Mouse (Mus musculus): Measurements from ENCODE around the gene Prc1. TPM values are rescaled to one million over a fixed set of nuclear protein-coding genes. Genes with fewer than 3 reads are reported as not detected.

Gene Prc1
- polyA plus RNA-seq, 2 experiments = 76.5 to 131 TPM

DNA sequence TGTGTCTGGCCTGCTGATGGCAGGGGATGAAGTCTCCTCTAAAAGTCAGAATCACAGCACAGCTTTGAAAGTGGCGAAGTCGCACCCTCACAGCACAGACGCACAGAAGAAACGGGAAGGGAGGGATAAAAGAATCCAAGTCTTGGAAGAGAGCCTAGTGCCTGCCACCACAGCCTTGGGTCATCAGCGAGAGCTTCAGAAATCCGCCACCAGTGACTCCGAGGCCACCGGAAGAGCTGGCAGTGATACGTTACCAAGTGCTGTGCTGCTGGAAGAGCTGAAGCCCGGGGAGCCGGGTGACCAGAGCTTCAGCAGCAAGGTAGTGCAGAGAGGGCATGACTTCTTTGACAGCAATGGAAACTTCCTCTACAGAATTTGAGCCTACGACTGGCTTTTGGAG lies 29.6 kb upstream of the Prc1 start:
- no peak overlapping the region for H3K4me3 ChIP-seq (ENCODE audit: insufficient read depth in 1 of 2, low read depth in 2 of 2, low read length in 2 of 2)
- 89% methylated on average over 12 of the region's 12 CpGs for WGBS (ENCODE audit: insufficient replicate concordance)
- no peak for ATAC-seq (ENCODE audit: insufficient read depth)
- H3K36me3 ChIP-seq (replicated peaks; ENCODE audit: control insufficient read depth, insufficient read depth, low read depth) = peaks cover 27% of the 10 kb centered on the region
- H3K27ac ChIP-seq = no peak overlapping the region
- H3K4me2 ChIP-seq (ENCODE audit: low read depth) = no peak overlapping the region
- H3K27me3 ChIP-seq (ENCODE audit: control insufficient read depth, insufficient read depth, low read length) = no peaks in the 10 kb centered on the region
- H3K9me3 ChIP-seq (ENCODE audit: control insufficient read depth, low read length) = no peaks in the 10 kb centered on the region
- peaks cover 13 to 15% of the 10 kb centered on the region in 2 experiments for H3K4me1 ChIP-seq (replicated peaks; ENCODE audit: control insufficient read depth in 2 of 2, insufficient read depth in 2 of 2, low read length in 1 of 2)
- H3K9ac ChIP-seq (replicated peaks) = no peak overlapping the region
- DNase-seq (ENCODE audit: low read depth in 3 of 3, low spot score in 3 of 3) = no peak
- no peak for TF ChIP-seq EP300 (IDR thresholded peaks at IDR 0.05; ENCODE audit: low read depth)
- TF ChIP-seq CTCF (IDR thresholded peaks at IDR 0.05; ENCODE audit: low read depth) = no peak

DNA sequence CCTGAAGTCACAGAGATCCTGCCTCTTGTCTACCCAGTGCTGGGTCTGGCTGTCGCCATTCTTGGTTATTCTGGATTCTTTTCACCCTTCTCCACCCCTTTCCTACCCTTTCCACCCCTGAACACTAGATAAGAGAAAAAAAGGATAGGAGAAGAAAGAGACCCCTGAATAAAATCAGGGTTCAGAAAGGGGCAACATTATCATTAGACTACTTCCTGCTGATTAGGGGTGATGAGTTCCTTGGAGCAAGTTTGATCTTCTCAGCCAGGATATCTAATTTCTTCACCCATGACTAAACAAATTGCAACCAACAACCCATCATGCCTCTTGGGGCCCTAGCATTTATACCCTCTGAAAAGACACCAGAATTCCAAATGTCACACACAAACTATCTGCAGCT lies 26.5 kb upstream of the Prc1 start:
- TF ChIP-seq CTCF (IDR thresholded peaks at IDR 0.05; ENCODE audit: low read depth) (no peak), EP300 (IDR thresholded peaks at IDR 0.05; ENCODE audit: low read depth) (no peak)
- no peak for DNase-seq (ENCODE audit: low read depth in 3 of 3, low spot score in 3 of 3)
- H3K9me3 ChIP-seq (ENCODE audit: control insufficient read depth, low read length) = no peaks in the 10 kb centered on the region
- H3K4me3 ChIP-seq (ENCODE audit: insufficient read depth in 1 of 2, low read depth in 2 of 2, low read length in 2 of 2) = no peak overlapping the region
- no peak overlapping the region for H3K9ac ChIP-seq (replicated peaks)
- 50% methylated on average over 1 of the region's 1 CpGs for WGBS (ENCODE audit: insufficient replicate concordance)
- ATAC-seq (ENCODE audit: insufficient read depth) = no peak
- H3K27me3 ChIP-seq (ENCODE audit: control insufficient read depth, insufficient read depth, low read length) = no peaks in the 10 kb centered on the region
- H3K27ac ChIP-seq = no peak overlapping the region
- H3K36me3 ChIP-seq (replicated peaks; ENCODE audit: control insufficient read depth, insufficient read depth, low read depth) = peaks cover 27% of the 10 kb centered on the region
- H3K4me1 ChIP-seq (replicated peaks; ENCODE audit: control insufficient read depth in 2 of 2, insufficient read depth in 2 of 2, low read length in 1 of 2) = peaks cover 10 to 13% of the 10 kb centered on the region in 2 experiments
- no peak overlapping the region for H3K4me2 ChIP-seq (ENCODE audit: low read depth)

DNA sequence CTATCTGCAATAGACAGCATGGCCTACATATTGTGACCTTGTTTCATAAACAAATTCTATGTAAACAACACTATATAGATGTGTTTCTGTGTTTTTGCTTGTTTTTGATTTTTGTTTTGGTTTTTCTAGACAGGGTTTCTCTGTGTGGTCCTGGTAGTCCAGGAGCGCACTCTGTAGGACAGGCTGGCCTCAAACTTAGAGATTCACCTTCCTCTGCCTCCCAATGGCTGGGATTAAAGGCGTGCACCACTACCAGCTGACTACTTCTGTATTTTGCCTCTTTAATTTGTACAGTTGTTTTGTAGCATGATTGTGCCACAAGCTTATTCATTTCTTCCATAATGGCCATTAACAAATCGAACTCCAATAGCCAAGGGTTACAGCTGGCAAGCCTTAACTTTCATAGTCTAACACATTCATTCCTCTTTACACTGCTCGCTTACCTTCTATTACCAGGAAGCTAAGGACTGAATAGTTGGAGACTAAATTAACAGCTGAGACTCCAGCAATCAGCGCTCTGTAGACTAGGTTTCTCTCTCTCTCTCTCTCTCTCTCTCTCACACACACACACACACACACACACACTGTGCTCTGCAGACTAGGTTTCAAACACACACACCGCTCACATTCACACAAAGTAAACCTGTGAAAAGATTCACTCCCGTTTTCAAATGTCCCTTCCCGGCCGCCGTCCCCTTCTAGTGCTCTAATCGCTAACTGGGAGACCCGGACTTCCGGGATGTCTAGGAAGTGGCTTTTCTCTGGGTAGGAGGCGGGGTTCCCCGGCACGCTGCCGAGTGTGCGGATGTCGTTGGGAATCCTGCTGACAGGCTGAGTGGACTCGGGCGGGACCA lies 25.1 kb upstream of the Prc1 start, which contains the start of gene Vps33b:
TSS of gene Vps33b (plus strand) at position 753 of the 854 bp plus-strand sequence.
- WGBS (ENCODE audit: insufficient replicate concordance) = 3% methylated on average over 21 of the region's 21 CpGs
- TF ChIP-seq EP300 (IDR thresholded peaks at IDR 0.05; ENCODE audit: low read depth) (0 out of 2 replicates have a peak, but pooled peaks have one; percentile 27), CTCF (IDR thresholded peaks at IDR 0.05; ENCODE audit: low read depth) (no peak)
- DNase-seq (ENCODE audit: low read depth in 3 of 3, low spot score in 3 of 3) = peak; percentile 90 to 92 (median 92)
- Histone ChIP-seq H3K4me1 (replicated peaks; ENCODE audit: control insufficient read depth in 2 of 2, insufficient read depth in 2 of 2, low read length in 1 of 2) (peaks cover 10 to 13% of the 10 kb centered on the region in 2 experiments), H3K9ac (replicated peaks) (peak within 1 kb of the TSS; percentile 76), H3K36me3 (replicated peaks; ENCODE audit: control insufficient read depth, insufficient read depth, low read depth) (peaks cover 21% of the 10 kb centered on the region), H3K27ac (peak within 1 kb of the TSS; percentile 69), H3K4me3 (ENCODE audit: insufficient read depth in 1 of 2, low read depth in 2 of 2, low read length in 2 of 2) (peak within 1 kb of the TSS; percentile 72 to 81), H3K9me3 (ENCODE audit: control insufficient read depth, low read length) (no peaks in the 10 kb centered on the region), H3K4me2 (ENCODE audit: low read depth) (peak within 1 kb of the TSS; percentile 91), H3K27me3 (ENCODE audit: control insufficient read depth, insufficient read depth, low read length) (no peaks in the 10 kb centered on the region)
- ATAC-seq (ENCODE audit: insufficient read depth) = peak; percentile 91

DNA sequence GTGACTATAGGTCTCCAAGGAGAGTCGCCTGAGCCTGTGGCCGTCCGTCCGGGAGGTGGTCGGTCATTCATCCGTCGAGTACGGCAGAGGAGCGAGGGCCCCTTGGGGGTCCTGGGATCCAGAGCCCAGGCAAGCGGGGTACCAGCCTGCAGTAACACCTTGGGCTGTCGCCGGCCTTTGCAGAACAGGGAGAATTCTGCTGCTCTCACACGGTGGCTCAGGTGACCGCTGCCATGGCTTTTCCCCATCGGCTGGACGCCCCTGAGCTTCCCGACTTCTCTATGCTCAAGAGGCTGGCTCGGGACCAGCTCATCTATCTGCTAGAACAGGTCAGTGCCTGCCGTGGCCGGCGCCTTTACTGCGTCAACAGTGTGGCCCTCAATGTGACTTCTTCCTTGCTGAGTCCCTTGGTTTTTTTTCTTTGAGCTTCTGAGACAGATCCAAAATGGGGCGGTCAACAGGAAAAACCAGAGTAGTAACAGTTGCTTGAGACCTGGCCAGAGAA lies 24.4 kb upstream of the Prc1 start:
- H3K9me3 ChIP-seq (ENCODE audit: control insufficient read depth, low read length) = no peaks in the 10 kb centered on the region
- H3K4me2 ChIP-seq (ENCODE audit: low read depth) = peak overlapping the region; percentile 91
- H3K4me3 ChIP-seq (ENCODE audit: insufficient read depth in 1 of 2, low read depth in 2 of 2, low read length in 2 of 2) = peak overlapping the region; percentile 72 to 81
- WGBS (ENCODE audit: insufficient replicate concordance) = under 1% methylated on average over 23 of the region's 23 CpGs
- ATAC-seq (ENCODE audit: insufficient read depth) (peak; percentile 69), DNase-seq (ENCODE audit: low read depth in 3 of 3, low spot score in 3 of 3) (no peak)
- H3K27me3 ChIP-seq (ENCODE audit: control insufficient read depth, insufficient read depth, low read length) = no peaks in the 10 kb centered on the region
- peak overlapping the region; percentile 76 for H3K9ac ChIP-seq (replicated peaks)
- H3K4me1 ChIP-seq (replicated peaks; ENCODE audit: control insufficient read depth in 2 of 2, insufficient read depth in 2 of 2, low read length in 1 of 2) = peaks cover 10 to 13% of the 10 kb centered on the region in 2 experiments
- peaks cover 21% of the 10 kb centered on the region for H3K36me3 ChIP-seq (replicated peaks; ENCODE audit: control insufficient read depth, insufficient read depth, low read depth)
- no peak for TF ChIP-seq EP300 (IDR thresholded peaks at IDR 0.05; ENCODE audit: low read depth)
- TF ChIP-seq CTCF (IDR thresholded peaks at IDR 0.05; ENCODE audit: low read depth) = no peak
- H3K27ac ChIP-seq = peak overlapping the region; percentile 69

DNA sequence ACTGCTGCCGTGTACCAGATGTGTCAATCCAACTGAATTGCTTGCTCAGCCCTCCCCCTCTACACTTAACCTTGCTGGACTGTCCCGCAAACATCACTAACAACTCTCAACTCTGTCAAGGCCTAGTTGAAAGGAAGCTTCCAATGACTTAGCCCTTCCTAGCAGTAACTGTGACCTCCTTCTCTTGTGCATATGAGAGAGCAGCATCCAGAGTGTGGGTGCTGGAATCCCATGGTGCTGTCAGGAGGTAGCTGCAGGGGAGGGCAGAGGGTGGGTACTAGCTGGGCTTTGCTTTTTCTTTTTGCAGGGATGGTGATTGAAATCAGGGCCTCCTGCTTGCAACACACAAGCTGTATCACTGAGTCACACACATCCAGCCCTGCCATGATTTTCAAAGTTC lies 20.8 kb upstream of the Prc1 start:
- no peak for ATAC-seq (ENCODE audit: insufficient read depth)

More for the DNA sequence above, 20.8 kb upstream of the Prc1 start:
- no peak for TF ChIP-seq CTCF (IDR thresholded peaks at IDR 0.05; ENCODE audit: low read depth)
- TF ChIP-seq EP300 (IDR thresholded peaks at IDR 0.05; ENCODE audit: low read depth) = no peak
- Histone ChIP-seq H3K27ac (no peak overlapping the region), H3K27me3 (ENCODE audit: control insufficient read depth, insufficient read depth, low read length) (no peaks in the 10 kb centered on the region), H3K4me2 (ENCODE audit: low read depth) (no peak overlapping the region), H3K4me3 (ENCODE audit: insufficient read depth in 1 of 2, low read depth in 2 of 2, low read length in 2 of 2) (no peak overlapping the region), H3K9ac (replicated peaks) (no peak overlapping the region), H3K36me3 (replicated peaks; ENCODE audit: control insufficient read depth, insufficient read depth, low read depth) (peaks cover 15% of the 10 kb centered on the region), H3K4me1 (replicated peaks; ENCODE audit: control insufficient read depth in 2 of 2, insufficient read depth in 2 of 2, low read length in 1 of 2) (peaks cover 10 to 14% of the 10 kb centered on the region in 2 experiments), H3K9me3 (ENCODE audit: control insufficient read depth, low read length) (no peaks in the 10 kb centered on the region)
- 65% methylated on average over 2 of the region's 2 CpGs for WGBS (ENCODE audit: insufficient replicate concordance)
- no peak for DNase-seq (ENCODE audit: low read depth in 3 of 3, low spot score in 3 of 3)

Measured in liver, embryonic 14.5 days (tissue).